Mouse (Mus musculus) hindbrain, embryonic 16.5 days (tissue): ENCODE measurements around the gene Dock2. TPM values are rescaled to one million over a fixed set of nuclear protein-coding genes. Genes with fewer than 3 reads are reported as not detected.

ENCODE experiments used
- ATAC-seq: fragments of 200-750 bp; cut with Nextera tagmentation; 2 replicates; pipeline ENCODE4 v1.8.0; 2017; ENCODE audit warnings: moderate TSS enrichment, moderate library complexity
- H3K27ac ChIP-seq: fragments of 300-500 bp; sonication (generic); 2 replicates; pipeline ENCODE4 v1.5.1; 2014; ENCODE audit warnings: low read depth, mild to moderate bottlenecking, control low read depth, low read length, moderate library complexity
- H3K27me3 ChIP-seq: fragments of 300-500 bp; sonication (generic); replicated peaks from 2 replicates; pipeline ENCODE4 v1.6.1; 2014; ENCODE audit warnings: low read length; ENCODE audit not compliant: control insufficient read depth, insufficient read depth
- H3K36me3 ChIP-seq: fragments of 300-500 bp; sonication (generic); 2 replicates; pipeline ENCODE4 v1.6.1; 2014; ENCODE audit warnings: mild to moderate bottlenecking, low read length, moderate library complexity, mixed read lengths; ENCODE audit not compliant: control insufficient read depth, insufficient read depth
- H3K4me1 ChIP-seq: fragments of 300-500 bp; sonication (generic); 2 replicates; pipeline ENCODE4 v1.6.1; 2014; ENCODE audit warnings: low read depth, low read length; ENCODE audit not compliant: control insufficient read depth, insufficient read depth
- H3K4me2 ChIP-seq: fragments of 300-500 bp; sonication (generic); 2 replicates; pipeline ENCODE4 v1.6.1; 2014; ENCODE audit warnings: mild to moderate bottlenecking, low read length, control low read depth, moderate library complexity
- H3K4me3 ChIP-seq: fragments of 300-500 bp; sonication (generic); 2 replicates; pipeline ENCODE4 v1.5.1; 2014; ENCODE audit warnings: mild to moderate bottlenecking, low read length, control low read depth, moderate library complexity
- H3K9ac ChIP-seq: fragments of 300-500 bp; sonication (generic); 2 replicates; pipeline ENCODE4 v1.6.1; 2014; ENCODE audit warnings: low read depth, mild to moderate bottlenecking, control low read depth, low read length, moderate library complexity
- H3K9me3 ChIP-seq: fragments of 300-500 bp; sonication (generic); 2 replicates; pipeline ENCODE4 v1.6.1; 2014; ENCODE audit warnings: mild to moderate bottlenecking, low read length, moderate library complexity; ENCODE audit not compliant: control insufficient read depth
- WGBS: fragments of 180-500 bp; shearing (Covaris S2); extraction: QIAGEN DNeasy Blood & Tissue Kit; methylation state at CpG from one replicate; pipeline ENCODE4 v1.1.7; 2014; 5-methylcytosine and 5-hydroxymethylcytosine counted together
- polyA plus RNA-seq: library from polyadenylated mRNA; unstranded; fragments of >200 nt; fragmentation: Nextera tagmentation; extraction: Ambion mirVana; gene quantifications from 2 replicates; pipeline ENCODE4 v1.2.1, GENCODE M21; 2015

The Dock2 gene
- polyA plus RNA-seq, 1 experiment from 2014 or later, result 0.55 TPM

- H3K27ac ChIP-seq, result no peak overlapping the region
- H3K9ac ChIP-seq, result no peak overlapping the region
- H3K4me1 ChIP-seq, result no peaks in the 10 kb centered on the region
- no peaks in the 10 kb centered on the region for H3K9me3 ChIP-seq
- H3K27me3 ChIP-seq, result no peaks in the 10 kb centered on the region
- no peaks in the 10 kb centered on the region for H3K36me3 ChIP-seq
- H3K4me2 ChIP-seq, result no peak overlapping the region
- H3K4me3 ChIP-seq, result no peak overlapping the region
- ATAC-seq, result no peak
- WGBS, result 55% methylated on average over 1 of the region's 1 CpGs
These were observed 519.6 kb downstream of the Dock2 start for GRCm38 (mm10) chr11:34264099-34264498.

- Histone ChIP-seq H3K4me1 (no peaks in the 10 kb centered on the region), H3K4me2 (no peak overlapping the region), H3K36me3 (no peaks in the 10 kb centered on the region), H3K27ac (no peak overlapping the region), H3K4me3 (no peak overlapping the region), H3K27me3 (no peaks in the 10 kb centered on the region), H3K9me3 (no peaks in the 10 kb centered on the region), H3K9ac (no peak overlapping the region)
- WGBS, result 82% methylated on average over 12 of the region's 12 CpGs
- ATAC-seq, result no peak
These were observed 524.7 kb downstream of the Dock2 start for GRCm38 (mm10) chr11:34258849-34259469.

- Histone ChIP-seq H3K4me1 (no peaks in the 10 kb centered on the region), H3K4me2 (no peak overlapping the region), H3K9me3 (no peaks in the 10 kb centered on the region), H3K27ac (no peak overlapping the region), H3K4me3 (no peak overlapping the region), H3K9ac (no peak overlapping the region), H3K27me3 (no peaks in the 10 kb centered on the region), H3K36me3 (no peaks in the 10 kb centered on the region)
- no peak; the same call in 1 of the 2 replicates for ATAC-seq
- WGBS, result 79% methylated on average over 11 of the region's 11 CpGs
These were observed 526.0 kb downstream of the Dock2 start for GRCm38 (mm10) chr11:34257548-34258189.

GRCm38 (mm10) chr11:34242979-34243378 lies 540.7 kb downstream of the Dock2 start:
- no peak overlapping the region for H3K27ac ChIP-seq
- no peak for ATAC-seq
- no peak overlapping the region for H3K4me2 ChIP-seq
- WGBS, result 60% methylated on average over 6 of the region's 6 CpGs
- peaks cover 4% of the 10 kb centered on the region; the same call in 1 of the 2 replicates for H3K9me3 ChIP-seq
- H3K9ac ChIP-seq, result no peak overlapping the region
- H3K27me3 ChIP-seq, result no peaks in the 10 kb centered on the region
- H3K4me1 ChIP-seq, result no peaks in the 10 kb centered on the region
- H3K36me3 ChIP-seq, result no peaks in the 10 kb centered on the region
- no peak overlapping the region for H3K4me3 ChIP-seq

GRCm38 (mm10) chr11:34240252-34240651 lies 543.4 kb downstream of the Dock2 start:
- H3K36me3 ChIP-seq, result no peaks in the 10 kb centered on the region
- no peaks in the 10 kb centered on the region for H3K27me3 ChIP-seq
- H3K27ac ChIP-seq, result no peak overlapping the region
- ATAC-seq, result no peak
- no peak overlapping the region for H3K9ac ChIP-seq
- WGBS, result 95% methylated on average over 1 of the region's 1 CpGs
- peaks cover 4% of the 10 kb centered on the region; the same call in 1 of the 2 replicates for H3K9me3 ChIP-seq
- H3K4me1 ChIP-seq, result no peaks in the 10 kb centered on the region
- no peak overlapping the region for H3K4me2 ChIP-seq
- H3K4me3 ChIP-seq, result no peak overlapping the region

- 92% methylated on average over 2 of the region's 2 CpGs for WGBS
- Histone ChIP-seq H3K4me2 (no peak overlapping the region), H3K27ac (no peak overlapping the region), H3K9ac (no peak overlapping the region), H3K4me1 (no peaks in the 10 kb centered on the region), H3K27me3 (no peaks in the 10 kb centered on the region), H3K4me3 (no peak overlapping the region), H3K36me3 (no peaks in the 10 kb centered on the region), H3K9me3 (peaks cover 4% of the 10 kb centered on the region; the same call in 1 of the 2 replicates)
- no peak for ATAC-seq
These were observed 544.0 kb downstream of the Dock2 start for GRCm38 (mm10) chr11:34239691-34240090.

- 86% methylated on average over 6 of the region's 6 CpGs for WGBS
- Histone ChIP-seq H3K4me3 (no peak overlapping the region), H3K9me3 (no peaks in the 10 kb centered on the region), H3K9ac (no peak overlapping the region), H3K4me1 (no peaks in the 10 kb centered on the region), H3K27me3 (no peaks in the 10 kb centered on the region), H3K27ac (no peak overlapping the region), H3K36me3 (no peaks in the 10 kb centered on the region), H3K4me2 (no peak overlapping the region)
- ATAC-seq, result no peak
These were observed 546.8 kb downstream of the Dock2 start for GRCm38 (mm10) chr11:34236885-34237284.

GRCm38 (mm10) chr11:34236091-34236759 lies 547.5 kb downstream of the Dock2 start:
- 44% methylated on average over 5 of the region's 5 CpGs for WGBS
- no peaks in the 10 kb centered on the region for H3K4me1 ChIP-seq
- no peaks in the 10 kb centered on the region for H3K36me3 ChIP-seq
- H3K27me3 ChIP-seq, result no peaks in the 10 kb centered on the region
- H3K27ac ChIP-seq, result no peak overlapping the region
- H3K9ac ChIP-seq, result no peak overlapping the region
- H3K4me2 ChIP-seq, result no peak overlapping the region
- no peaks in the 10 kb centered on the region for H3K9me3 ChIP-seq
- 0 out of 2 replicates have a peak, but pooled peaks have one; percentile 48 for ATAC-seq
- no peak overlapping the region for H3K4me3 ChIP-seq

GRCm38 (mm10) chr11:34228758-34229364 lies 554.8 kb downstream of the Dock2 start:
- ATAC-seq, result no peak
- H3K9me3 ChIP-seq, result no peaks in the 10 kb centered on the region
- H3K4me3 ChIP-seq, result no peak overlapping the region
- no peak overlapping the region for H3K4me2 ChIP-seq
- H3K27ac ChIP-seq, result no peak overlapping the region
- WGBS, result 40% methylated on average over 6 of the region's 6 CpGs
- H3K9ac ChIP-seq, result no peak overlapping the region
- H3K4me1 ChIP-seq, result no peaks in the 10 kb centered on the region
- H3K27me3 ChIP-seq, result no peaks in the 10 kb centered on the region
- no peaks in the 10 kb centered on the region for H3K36me3 ChIP-seq
